Mouse (Mus musculus) stomach, postnatal 0 days (tissue): ENCODE measurements at regions not wholly inside any gene's neighbourhood (a gene's known extent, or its start where the extent isn't known, plus 50 kb on each side); places are given as distances from the start of the nearest gene placed in this dataset.

Experiments used
- CTCF ChIP-seq: IDR thresholded peaks from 2 replicates; pipeline ENCODE4 v1.5.1; 2016; ENCODE audit warnings: antibody characterized with exemption, low read depth, mild to moderate bottlenecking, moderate library complexity
- EP300 ChIP-seq: optimal IDR thresholded peaks from 2 replicates; pipeline ENCODE3; 2016; ENCODE audit warnings: antibody characterized with exemption

- no peak for TF ChIP-seq CTCF
- TF ChIP-seq EP300, result no peak
These were observed 100.5 kb upstream of the Mdm1 start for GRCm38 (mm10) chr10:118041068-118041467.
